Comparison of ENCODE assay signal across 8 mouse cellular contexts in genomic region chr7:132723906-132724305, GRCm38 (mm10).
A peak's percentile ranks its signal among the peaks of the same experiment; 100 is the strongest.
DNase-seq lines count a peak whose midpoint lies in the region; ATAC-seq and TF ChIP-seq lines count a peak whose summit lies in the region.

No protein-coding gene starts in this region.

- no peaks in the 10 kb centered on the region for H3K36me3 ChIP-seq in heart, embryonic 13.5 days
- no peaks in the 10 kb centered on the region for H3K36me3 ChIP-seq in myocyte (ENCODE audit: control insufficient read depth, insufficient read depth)

- peak; percentile 62 for TF ChIP-seq POLR2A in myocyte (IDR thresholded peaks at IDR 0.05; ENCODE audit: insufficient read length, low read depth)

- 74% methylated on average over 11 of the region's 11 CpGs for WGBS in heart, embryonic 13.5 days

- peaks cover 49% of the 10 kb centered on the region for H3K4me1 ChIP-seq in heart, embryonic 13.5 days

- ATAC-seq in heart, embryonic 13.5 days (ENCODE audit: extremely low read depth, insufficient number of reproducible peaks, low FRiP score, low TSS enrichment): peak; percentile 43; the same call in 1 of the 2 replicates

- no peak overlapping the region for H3ac ChIP-seq in myocyte (ENCODE audit: control insufficient read depth, insufficient read length)

- no peak overlapping the region for H3K9ac ChIP-seq in heart, embryonic 13.5 days

- H3K9me3 ChIP-seq in heart, embryonic 13.5 days: no peaks in the 10 kb centered on the region

- peak; percentile 67 for DNase-seq in ovary, adult 18-20 months (ENCODE audit: low spot score)
- DNase-seq in ovary, postnatal 10 days (ENCODE audit: low spot score): no peak
- DNase-seq in T-cell, adult 2 months (ENCODE audit: low spot score): peak; percentile 17
- peak; percentile 94 to 97 for DNase-seq in cerebellum, postnatal 36 days
- peak; percentile 95 to 98 for DNase-seq in kidney, postnatal 36 days
- no peak for DNase-seq in retina, embryonic 14.5 days (ENCODE audit: low spot score)

- peak overlapping the region; percentile 65 for H3K27ac ChIP-seq in heart, embryonic 13.5 days (replicated peaks)

- no peak overlapping the region for H3K4me2 ChIP-seq in heart, embryonic 13.5 days
- peak overlapping the region; percentile 46 for H3K4me2 ChIP-seq in myocyte (ENCODE audit: low read depth)

- no peak overlapping the region for H3K4me3 ChIP-seq in heart, embryonic 13.5 days
- H3K4me3 ChIP-seq in myocyte: no peak overlapping the region

- H3K79me2 ChIP-seq in myocyte (ENCODE audit: control insufficient read depth, insufficient read depth): no peaks in the 10 kb centered on the region

- H3K27me3 ChIP-seq in heart, embryonic 13.5 days (replicated peaks): no peaks in the 10 kb centered on the region
- no peaks in the 10 kb centered on the region for H3K27me3 ChIP-seq in myocyte (ENCODE audit: control insufficient read depth, insufficient read depth, insufficient read length)

TF ChIP-seq in myocyte, 11 proteins besides CTCF, POLR2A, EP300 and RAD21:
- TF ChIP-seq REST (IDR thresholded peaks at IDR 0.05; ENCODE audit: insufficient read depth, insufficient read length): no peak
- TF ChIP-seq POLR2AphosphoS2 (IDR thresholded peaks at IDR 0.05; ENCODE audit: insufficient read length, low read depth): peak; percentile 25
- TF ChIP-seq MYOG (IDR thresholded peaks at IDR 0.05; ENCODE audit: control insufficient read depth in 1 of 3, insufficient read depth in 1 of 3, insufficient read length in 2 of 3, low read depth in 2 of 3): peak in 2 of 3 experiments; percentile 37 to 86
- TF ChIP-seq USF1 (IDR thresholded peaks at IDR 0.05; ENCODE audit: low read depth): peak; percentile 66
- peak in 2 of 3 experiments; percentile 54 to 74 for TF ChIP-seq MYOD1 (IDR thresholded peaks at IDR 0.05; ENCODE audit: control insufficient read depth in 1 of 3, insufficient read length in 2 of 3, low read depth in 2 of 3)
- TF ChIP-seq MAX (IDR thresholded peaks at IDR 0.05; ENCODE audit: low read depth): peak; percentile 51
- no peak for TF ChIP-seq E2F4 (IDR thresholded peaks at IDR 0.05; ENCODE audit: insufficient read depth)

Comparison
In these comparisons a context has a peak if more than half of its experiments do, and no peak if none do; other contexts are left out.
1. DNase-seq: peak in ovary, adult 18-20 months (single experiment), T-cell, adult 2 months (single experiment), cerebellum, postnatal 36 days (2 of 2) and kidney, postnatal 36 days (2 of 2); none in ovary, postnatal 10 days (single experiment) and retina, embryonic 14.5 days (single experiment).